Mouse (Mus musculus) myocyte (in vitro differentiated cells): Measurements from ENCODE around the gene Fam217b. TPM values are rescaled to one million over a fixed set of nuclear protein-coding genes. Genes with fewer than 3 reads are reported as not detected.

Source experiments
- H3K27me3 ChIP-seq: one replicate; pipeline ENCODE4 v1.6.1; 2011; ENCODE audit not compliant: control insufficient read depth, insufficient read depth, insufficient read length
- H3K36me3 ChIP-seq: one replicate; pipeline ENCODE4 v1.6.1; 2011; ENCODE audit not compliant: control insufficient read depth, insufficient read depth
- H3K4me2 ChIP-seq: one replicate; pipeline ENCODE4 v1.6.1; 2011; ENCODE audit warnings: low read depth, control low read depth
- H3K4me3 ChIP-seq: one replicate; pipeline ENCODE4 v1.5.1; 2011; ENCODE audit warnings: mild to moderate bottlenecking, control low read depth, moderate library complexity
- H3K79me2 ChIP-seq: one replicate; pipeline ENCODE4 v1.6.1; 2011; ENCODE audit not compliant: control insufficient read depth, insufficient read depth
- H3ac ChIP-seq: one replicate; pipeline ENCODE4 v1.6.1; 2011; ENCODE audit not compliant: control insufficient read depth, insufficient read length
- CEBPB ChIP-seq: IDR thresholded peaks from 2 replicates; pipeline ENCODE4 v1.6.1; 2011; ENCODE audit warnings: mild to moderate bottlenecking, moderate library complexity; ENCODE audit not compliant: poor library complexity, insufficient read depth, severe bottlenecking
- E2F4 ChIP-seq: IDR thresholded peaks from one replicate; pipeline ENCODE4 v1.6.1; 2011; ENCODE audit warnings: mild to moderate bottlenecking, control low read depth, moderate library complexity; ENCODE audit not compliant: insufficient read depth
- MAX ChIP-seq: IDR thresholded peaks from one replicate; pipeline ENCODE4 v1.6.1; 2011; ENCODE audit warnings: low read depth, mild to moderate bottlenecking, control low read depth
- MYOD1 ChIP-seq, 3 experiments: IDR thresholded peaks; one replicate each; pipeline ENCODE4 v1.6.1; 2011; ENCODE audit warnings: control low read depth in 2 of 3, low read depth in 2 of 3, mild to moderate bottlenecking in 2 of 3, moderate library complexity in 1 of 3; ENCODE audit not compliant: insufficient read length in 2 of 3, control insufficient read depth in 1 of 3
- MYOG ChIP-seq, 3 experiments: IDR thresholded peaks; one replicate each; pipeline ENCODE4 v1.6.1; 2011; ENCODE audit warnings: control low read depth in 2 of 3, low read depth in 2 of 3, mild to moderate bottlenecking in 2 of 3; ENCODE audit not compliant: insufficient read length in 2 of 3, control insufficient read depth in 1 of 3, insufficient read depth in 1 of 3
- POLR2A ChIP-seq: IDR thresholded peaks from one replicate; pipeline ENCODE4 v1.6.1; 2011; ENCODE audit warnings: low read depth, mild to moderate bottlenecking, control low read depth, moderate library complexity; ENCODE audit not compliant: insufficient read length
- POLR2AphosphoS2 ChIP-seq: IDR thresholded peaks from one replicate; pipeline ENCODE4 v1.6.1; 2011; ENCODE audit warnings: low read depth, control low read depth; ENCODE audit not compliant: insufficient read length
- REST ChIP-seq: IDR thresholded peaks from one replicate; pipeline ENCODE4 v1.6.1; 2011; ENCODE audit warnings: mild to moderate bottlenecking, control low read depth, moderate library complexity; ENCODE audit not compliant: insufficient read depth, insufficient read length
- SRF ChIP-seq: IDR thresholded peaks from one replicate; pipeline ENCODE4 v1.6.1; 2011; ENCODE audit warnings: low read depth; ENCODE audit not compliant: control insufficient read depth, insufficient read length
- TCF12 ChIP-seq: IDR thresholded peaks from one replicate; pipeline ENCODE4 v1.6.1; 2011; ENCODE audit warnings: mild to moderate bottlenecking, control low read depth; ENCODE audit not compliant: poor library complexity, insufficient read depth, severe bottlenecking
- TCF3 ChIP-seq: IDR thresholded peaks from one replicate; pipeline ENCODE4 v1.6.1; 2011; ENCODE audit warnings: low read depth, control low read depth; ENCODE audit not compliant: insufficient read length
- USF1 ChIP-seq: IDR thresholded peaks from one replicate; pipeline ENCODE4 v1.6.1; 2011; ENCODE audit warnings: low read depth, mild to moderate bottlenecking, control low read depth, moderate library complexity
- polyA plus RNA-seq: library from polyadenylated mRNA; unstranded; fragments of >200 nt; fragmentation: generic; extraction: Trizol; gene quantifications from one replicate; pipeline ENCODE4 v1.2.1, GENCODE M21; 2012; ENCODE audit warnings: missing spikeins

Fam217b gene
- polyA plus RNA-seq, 1 experiment = 0.01 TPM

GRCm38 (mm10) chr2:178420576-178420975 lies 6.3 kb downstream of the Fam217b start:
- Histone ChIP-seq H3K4me2 (no peak overlapping the region), H3K4me3 (no peak overlapping the region), H3K27me3 (no peaks in the 10 kb centered on the region), H3K36me3 (no peaks in the 10 kb centered on the region), H3K79me2 (no peaks in the 10 kb centered on the region), H3ac (no peak overlapping the region)
- TF ChIP-seq MYOD1 (IDR thresholded peaks at IDR 0.05; ENCODE audit: control insufficient read depth in 1 of 3, insufficient read length in 2 of 3, low read depth in 2 of 3) (no peak), POLR2AphosphoS2 (no peak), REST (no peak), SRF (no peak), MAX (no peak), POLR2A (no peak), TCF12 (no peak), E2F4 (no peak), TCF3 (no peak)

GRCm38 (mm10) chr2:178421603-178422002 lies 7.3 kb downstream of the Fam217b start:
- H3K79me2 ChIP-seq = no peaks in the 10 kb centered on the region
- H3K36me3 ChIP-seq = no peaks in the 10 kb centered on the region
- no peak for TF ChIP-seq POLR2AphosphoS2
- no peak for TF ChIP-seq POLR2A
- no peak for TF ChIP-seq MAX
- no peak for TF ChIP-seq TCF3
- TF ChIP-seq MYOG (IDR thresholded peaks at IDR 0.05; ENCODE audit: control insufficient read depth in 1 of 3, insufficient read depth in 1 of 3, insufficient read length in 2 of 3, low read depth in 2 of 3) = no peak
- no peak for TF ChIP-seq REST
- TF ChIP-seq E2F4 = no peak
- no peak for TF ChIP-seq USF1
- TF ChIP-seq CEBPB = no peak
- no peaks in the 10 kb centered on the region for H3K27me3 ChIP-seq
- H3ac ChIP-seq = no peak overlapping the region
- H3K4me3 ChIP-seq = no peak overlapping the region
- no peak overlapping the region for H3K4me2 ChIP-seq

- H3K36me3 ChIP-seq = no peaks in the 10 kb centered on the region
- no peaks in the 10 kb centered on the region for H3K79me2 ChIP-seq
- H3ac ChIP-seq = no peak overlapping the region
- TF ChIP-seq E2F4 (no peak), USF1 (no peak), SRF (no peak), TCF3 (no peak), POLR2AphosphoS2 (no peak), POLR2A (no peak), MAX (no peak), CEBPB (no peak), REST (no peak), TCF12 (no peak), MYOD1 (IDR thresholded peaks at IDR 0.05; ENCODE audit: control insufficient read depth in 1 of 3, insufficient read length in 2 of 3, low read depth in 2 of 3) (no peak), MYOG (IDR thresholded peaks at IDR 0.05; ENCODE audit: control insufficient read depth in 1 of 3, insufficient read depth in 1 of 3, insufficient read length in 2 of 3, low read depth in 2 of 3) (no peak)
- no peaks in the 10 kb centered on the region for H3K27me3 ChIP-seq
- no peak overlapping the region for H3K4me2 ChIP-seq
- no peak overlapping the region for H3K4me3 ChIP-seq
These were observed 7.9 kb downstream of the Fam217b start for GRCm38 (mm10) chr2:178422186-178422585.

GRCm38 (mm10) chr2:178423223-178423622 lies 8.9 kb downstream of the Fam217b start:
- H3K4me3 ChIP-seq = no peak overlapping the region
- no peak overlapping the region for H3ac ChIP-seq
- H3K79me2 ChIP-seq = no peaks in the 10 kb centered on the region
- no peaks in the 10 kb centered on the region for H3K36me3 ChIP-seq
- H3K27me3 ChIP-seq = no peaks in the 10 kb centered on the region
- H3K4me2 ChIP-seq = no peak overlapping the region
- TF ChIP-seq TCF3 (no peak), USF1 (no peak), E2F4 (no peak), MYOD1 (IDR thresholded peaks at IDR 0.05; ENCODE audit: control insufficient read depth in 1 of 3, insufficient read length in 2 of 3, low read depth in 2 of 3) (no peak), REST (no peak), MAX (no peak), SRF (no peak), POLR2A (no peak), TCF12 (no peak), POLR2AphosphoS2 (no peak), MYOG (IDR thresholded peaks at IDR 0.05; ENCODE audit: control insufficient read depth in 1 of 3, insufficient read depth in 1 of 3, insufficient read length in 2 of 3, low read depth in 2 of 3) (no peak), CEBPB (no peak)

- H3K36me3 ChIP-seq = no peaks in the 10 kb centered on the region
- H3K4me2 ChIP-seq = no peak overlapping the region
- H3ac ChIP-seq = no peak overlapping the region
- TF ChIP-seq MAX = no peak
- TF ChIP-seq TCF12 = no peak
- TF ChIP-seq REST = no peak
- TF ChIP-seq USF1 = no peak
- TF ChIP-seq POLR2A = no peak
- no peak for TF ChIP-seq MYOG (IDR thresholded peaks at IDR 0.05; ENCODE audit: control insufficient read depth in 1 of 3, insufficient read depth in 1 of 3, insufficient read length in 2 of 3, low read depth in 2 of 3)
- no peak for TF ChIP-seq TCF3
- TF ChIP-seq E2F4 = no peak
- TF ChIP-seq CEBPB = no peak
- TF ChIP-seq POLR2AphosphoS2 = no peak
- no peak for TF ChIP-seq MYOD1 (IDR thresholded peaks at IDR 0.05; ENCODE audit: control insufficient read depth in 1 of 3, insufficient read length in 2 of 3, low read depth in 2 of 3)
- TF ChIP-seq SRF = no peak
- no peak overlapping the region for H3K4me3 ChIP-seq
- no peaks in the 10 kb centered on the region for H3K27me3 ChIP-seq
- H3K79me2 ChIP-seq = no peaks in the 10 kb centered on the region
These were observed 11.9 kb downstream of the Fam217b start for GRCm38 (mm10) chr2:178426229-178426628.
